Mouse (Mus musculus) forebrain, embryonic 15.5 days (tissue): ENCODE results near the gene Map3k14. TPM values are rescaled to one million over a fixed set of nuclear protein-coding genes. Genes with fewer than 3 reads are reported as not detected.

Source experiments
- ATAC-seq: fragments of 200-750 bp; cut with Nextera tagmentation; replicated peaks from 2 replicates; pipeline ENCODE4 v1.8.0; 2017; ENCODE audit warnings: mild to moderate bottlenecking, moderate TSS enrichment, moderate library complexity
- H3K27ac ChIP-seq: fragments of 300-500 bp; sonication (generic); replicated peaks from 2 replicates; pipeline ENCODE4 v1.5.1; 2015; ENCODE audit warnings: mild to moderate bottlenecking, inconsistent platforms
- H3K27me3 ChIP-seq: fragments of 300-500 bp; sonication (generic); 2 replicates; pipeline ENCODE4 v1.6.1; 2015; ENCODE audit warnings: inconsistent platforms
- H3K36me3 ChIP-seq: fragments of 300-500 bp; sonication (generic); 2 replicates; pipeline ENCODE4 v1.6.1; 2015; ENCODE audit warnings: mild to moderate bottlenecking, inconsistent platforms
- H3K4me1 ChIP-seq: fragments of 300-500 bp; sonication (generic); 2 replicates; pipeline ENCODE4 v1.6.1; 2015; ENCODE audit warnings: inconsistent platforms
- H3K4me2 ChIP-seq: fragments of 300-500 bp; sonication (generic); replicated peaks from 2 replicates; pipeline ENCODE4 v1.6.1; 2015; ENCODE audit warnings: mild to moderate bottlenecking, inconsistent platforms
- H3K4me3 ChIP-seq: fragments of 300-500 bp; sonication (generic); 2 replicates; pipeline ENCODE4 v1.5.1; 2015; ENCODE audit warnings: mild to moderate bottlenecking, inconsistent platforms
- H3K9ac ChIP-seq: fragments of 300-500 bp; sonication (generic); replicated peaks from 2 replicates; pipeline ENCODE4 v1.6.1; 2015; ENCODE audit warnings: mild to moderate bottlenecking, inconsistent platforms
- H3K9me3 ChIP-seq: fragments of 300-500 bp; sonication (generic); 2 replicates; pipeline ENCODE4 v1.6.1; 2016; ENCODE audit warnings: inconsistent platforms
- WGBS: fragments of 180-500 bp; shearing (Covaris S2); methylation state at CpG from one replicate; pipeline ENCODE4 v1.1.7; 2015; ENCODE audit warnings: mixed read lengths; 5-methylcytosine and 5-hydroxymethylcytosine counted together
- polyA plus RNA-seq: library from polyadenylated mRNA; unstranded; fragments of >200 nt; fragmentation: Nextera tagmentation; extraction: Ambion mirVana; gene quantifications from 2 replicates; pipeline ENCODE4 v1.2.1, GENCODE M21; 2015

Gene Map3k14
- polyA plus RNA-seq, 1 experiment from 2014 or later, result 3.9 TPM

GRCm38 (mm10) chr11:103195656-103196055 is 71.6 kb downstream of the Map3k14 start:
- no peak for ATAC-seq
- no peaks in the 10 kb centered on the region for H3K36me3 ChIP-seq
- peaks cover 32% of the 10 kb centered on the region for H3K4me1 ChIP-seq
- no peak overlapping the region for H3K9ac ChIP-seq
- WGBS, result 78% methylated on average over 5 of the region's 5 CpGs
- no peak overlapping the region for H3K27ac ChIP-seq
- H3K4me3 ChIP-seq, result no peak overlapping the region
- no peaks in the 10 kb centered on the region for H3K9me3 ChIP-seq
- peaks cover 73% of the 10 kb centered on the region for H3K27me3 ChIP-seq
- no peak overlapping the region for H3K4me2 ChIP-seq

GRCm38 (mm10) chr11:103195236-103195635 is 72.0 kb downstream of the Map3k14 start:
- ATAC-seq, result no peak
- Histone ChIP-seq H3K36me3 (no peaks in the 10 kb centered on the region), H3K9me3 (no peaks in the 10 kb centered on the region), H3K27me3 (peaks cover 77% of the 10 kb centered on the region), H3K9ac (no peak overlapping the region), H3K27ac (no peak overlapping the region), H3K4me1 (peaks cover 32% of the 10 kb centered on the region), H3K4me2 (no peak overlapping the region), H3K4me3 (no peak overlapping the region)
- 84% methylated on average over 18 of the region's 18 CpGs for WGBS

- H3K9me3 ChIP-seq, result no peaks in the 10 kb centered on the region
- WGBS, result 28% methylated on average over 9 of the region's 9 CpGs
- peaks cover 72% of the 10 kb centered on the region for H3K27me3 ChIP-seq
- H3K9ac ChIP-seq, result no peak overlapping the region
- H3K27ac ChIP-seq, result no peak overlapping the region
- H3K4me3 ChIP-seq, result no peak overlapping the region
- H3K4me2 ChIP-seq, result no peak overlapping the region
- H3K4me1 ChIP-seq, result peaks cover 19% of the 10 kb centered on the region
- H3K36me3 ChIP-seq, result no peaks in the 10 kb centered on the region
- ATAC-seq, result no peak
These were observed 73.5 kb downstream of the Map3k14 start for GRCm38 (mm10) chr11:103193825-103194168.

GRCm38 (mm10) chr11:103192956-103193824 is 74.1 kb downstream of the Map3k14 start:
- Histone ChIP-seq H3K4me3 (peak overlapping the region; percentile 35), H3K9ac (peak overlapping the region; percentile 41), H3K4me2 (peak overlapping the region; percentile 53), H3K4me1 (peaks cover 13% of the 10 kb centered on the region), H3K27ac (no peak overlapping the region), H3K9me3 (no peaks in the 10 kb centered on the region), H3K36me3 (no peaks in the 10 kb centered on the region), H3K27me3 (peaks cover 69% of the 10 kb centered on the region)
- ATAC-seq, result peak; percentile 56
- WGBS, result 4% methylated on average over 43 of the region's 44 CpGs

GRCm38 (mm10) chr11:103192230-103192955 is 74.9 kb downstream of the Map3k14 start:
- H3K9me3 ChIP-seq, result no peaks in the 10 kb centered on the region
- H3K36me3 ChIP-seq, result no peaks in the 10 kb centered on the region
- H3K4me3 ChIP-seq, result peak overlapping the region; percentile 35
- peak overlapping the region; percentile 53 for H3K4me2 ChIP-seq
- peaks cover 64% of the 10 kb centered on the region for H3K27me3 ChIP-seq
- no peak for ATAC-seq
- no peak overlapping the region for H3K27ac ChIP-seq
- peaks cover 12% of the 10 kb centered on the region for H3K4me1 ChIP-seq
- WGBS, result 17% methylated on average over 28 of the region's 28 CpGs
- H3K9ac ChIP-seq, result peak overlapping the region; percentile 41

GRCm38 (mm10) chr11:103184891-103185290 is 82.4 kb downstream of the Map3k14 start:
- Histone ChIP-seq H3K9ac (no peak overlapping the region), H3K4me1 (no peaks in the 10 kb centered on the region), H3K9me3 (no peaks in the 10 kb centered on the region), H3K4me3 (no peak overlapping the region), H3K36me3 (no peaks in the 10 kb centered on the region), H3K27me3 (no peaks in the 10 kb centered on the region), H3K27ac (no peak overlapping the region), H3K4me2 (no peak overlapping the region)
- no peak for ATAC-seq
- WGBS, result 40% methylated on average over 2 of the region's 2 CpGs

- no peaks in the 10 kb centered on the region for H3K9me3 ChIP-seq
- no peaks in the 10 kb centered on the region for H3K36me3 ChIP-seq
- ATAC-seq, result no peak
- H3K9ac ChIP-seq, result no peak overlapping the region
- no peak overlapping the region for H3K4me2 ChIP-seq
- no peaks in the 10 kb centered on the region for H3K27me3 ChIP-seq
- H3K4me3 ChIP-seq, result no peak overlapping the region
- no peak overlapping the region for H3K27ac ChIP-seq
- 79% methylated on average over 3 of the region's 3 CpGs for WGBS
- no peaks in the 10 kb centered on the region for H3K4me1 ChIP-seq
These were observed 85.4 kb downstream of the Map3k14 start for GRCm38 (mm10) chr11:103181911-103182310.

GRCm38 (mm10) chr11:103181349-103181748 is 85.9 kb downstream of the Map3k14 start:
- Histone ChIP-seq H3K4me3 (no peak overlapping the region), H3K36me3 (no peaks in the 10 kb centered on the region), H3K27ac (no peak overlapping the region), H3K4me2 (no peak overlapping the region), H3K27me3 (no peaks in the 10 kb centered on the region), H3K9ac (no peak overlapping the region), H3K9me3 (no peaks in the 10 kb centered on the region), H3K4me1 (no peaks in the 10 kb centered on the region)
- 80% methylated on average over 9 of the region's 9 CpGs for WGBS
- ATAC-seq, result no peak

- 65% methylated on average over 1 of the region's 1 CpGs for WGBS
- Histone ChIP-seq H3K27me3 (no peaks in the 10 kb centered on the region), H3K9ac (no peak overlapping the region), H3K9me3 (no peaks in the 10 kb centered on the region), H3K36me3 (no peaks in the 10 kb centered on the region), H3K27ac (no peak overlapping the region), H3K4me2 (no peak overlapping the region), H3K4me1 (no peaks in the 10 kb centered on the region), H3K4me3 (no peak overlapping the region)
- no peak for ATAC-seq
These were observed 86.8 kb downstream of the Map3k14 start for GRCm38 (mm10) chr11:103180426-103180825.

GRCm38 (mm10) chr11:103178748-103179147 is 88.5 kb downstream of the Map3k14 start:
- no peaks in the 10 kb centered on the region for H3K36me3 ChIP-seq
- H3K27ac ChIP-seq, result no peak overlapping the region
- WGBS, result 90% methylated on average over 8 of the region's 8 CpGs
- no peak for ATAC-seq
- H3K4me2 ChIP-seq, result no peak overlapping the region
- no peaks in the 10 kb centered on the region for H3K4me1 ChIP-seq
- no peaks in the 10 kb centered on the region for H3K9me3 ChIP-seq
- H3K4me3 ChIP-seq, result no peak overlapping the region
- no peaks in the 10 kb centered on the region for H3K27me3 ChIP-seq
- H3K9ac ChIP-seq, result no peak overlapping the region

- ATAC-seq, result no peak
- WGBS, result 78% methylated on average over 15 of the region's 15 CpGs
- no peaks in the 10 kb centered on the region for H3K4me1 ChIP-seq
These were observed 89.3 kb downstream of the Map3k14 start for GRCm38 (mm10) chr11:103177815-103178485.

GRCm38 (mm10) chr11:103177216-103177615 is 90.1 kb downstream of the Map3k14 start:
- no peak overlapping the region for H3K9ac ChIP-seq
- H3K36me3 ChIP-seq, result no peaks in the 10 kb centered on the region
- no peaks in the 10 kb centered on the region for H3K4me1 ChIP-seq
- ATAC-seq, result no peak
- peaks cover 10% of the 10 kb centered on the region; the same call in 1 of the 2 replicates for H3K27me3 ChIP-seq
- 69% methylated on average over 5 of the region's 5 CpGs for WGBS
- no peak overlapping the region for H3K4me3 ChIP-seq
- no peak overlapping the region for H3K27ac ChIP-seq
- H3K4me2 ChIP-seq, result no peak overlapping the region
- no peaks in the 10 kb centered on the region for H3K9me3 ChIP-seq

More at GRCm38 (mm10) chr11:103177815-103178485, 89.3 kb downstream of the Map3k14 start:
- Histone ChIP-seq H3K27ac (no peak overlapping the region), H3K36me3 (no peaks in the 10 kb centered on the region), H3K4me3 (no peak overlapping the region), H3K9ac (no peak overlapping the region), H3K9me3 (no peaks in the 10 kb centered on the region), H3K4me2 (no peak overlapping the region), H3K27me3 (peaks cover 5% of the 10 kb centered on the region; the same call in 1 of the 2 replicates)
